Comparison of ENCODE assay signal across 15 mouse cellular contexts in the genomic region with DNA sequence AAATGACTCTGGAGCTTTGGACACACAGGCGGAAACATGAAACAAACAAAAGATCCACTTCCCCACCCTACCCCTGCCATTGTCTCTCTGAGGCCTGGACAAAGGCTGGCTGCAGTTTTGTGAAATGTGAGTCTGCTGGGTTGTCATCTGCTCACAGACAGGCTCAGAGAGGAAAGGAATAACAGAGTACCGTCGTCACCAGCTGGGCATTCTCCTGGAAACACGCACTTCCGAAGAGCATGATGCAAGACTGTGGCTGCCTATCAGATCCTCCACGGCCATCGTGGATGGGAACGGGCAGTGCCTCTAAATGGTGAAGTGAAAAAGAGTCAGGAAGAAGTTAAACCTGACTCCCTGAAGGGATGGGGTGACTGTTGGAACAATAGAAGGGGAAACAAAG.
DNase-seq lines count a peak whose midpoint lies in the region; ATAC-seq and TF ChIP-seq lines count a peak whose summit lies in the region.
"Had no signal": no experiment of that assay in that cellular context is flagged by ENCODE, and none has a peak within 500 bp of the region (broad histone marks: within the 10 kb centered on the region; RNA-seq: fewer than 3 reads in every experiment).

No protein-coding gene starts in this region.

- H3K9ac ChIP-seq in lung, postnatal 0 days (replicated peaks; ENCODE audit: low read depth), result no peak overlapping the region
- H3K9ac ChIP-seq in hindbrain, embryonic 12.5 days, result no peak overlapping the region
- no peak overlapping the region for H3K9ac ChIP-seq in midbrain, embryonic 13.5 days (replicated peaks)
- H3K9ac ChIP-seq in heart, embryonic 12.5 days, result no peak overlapping the region
- H3K9ac ChIP-seq: embryonic facial prominence, embryonic 12.5 days; heart, embryonic 15.5 days; liver, embryonic 14.5 days had no signal

- no peak overlapping the region for H3K27ac ChIP-seq in lung, postnatal 0 days (ENCODE audit: low read length)
- peak overlapping the region; percentile 46; the same call in 1 of the 2 replicates for H3K27ac ChIP-seq in hindbrain, embryonic 12.5 days
- H3K27ac ChIP-seq in midbrain, embryonic 13.5 days, result peak overlapping the region; percentile 62
- no peak overlapping the region for H3K27ac ChIP-seq in forebrain, embryonic 10.5 days
- no peak overlapping the region for H3K27ac ChIP-seq in heart, embryonic 12.5 days (ENCODE audit: poor library complexity, severe bottlenecking)
- H3K27ac ChIP-seq: embryonic facial prominence, embryonic 12.5 days; heart, embryonic 15.5 days; liver, embryonic 14.5 days had no signal

- H3K27me3 ChIP-seq in lung, postnatal 0 days (replicated peaks; ENCODE audit: insufficient read depth, low read length), result no peaks in the 10 kb centered on the region
- no peaks in the 10 kb centered on the region for H3K27me3 ChIP-seq in hindbrain, embryonic 12.5 days
- no peaks in the 10 kb centered on the region for H3K27me3 ChIP-seq in midbrain, embryonic 13.5 days
- no peaks in the 10 kb centered on the region for H3K27me3 ChIP-seq in forebrain, embryonic 10.5 days (ENCODE audit: poor library complexity, severe bottlenecking)
- no peaks in the 10 kb centered on the region for H3K27me3 ChIP-seq in heart, embryonic 12.5 days (replicated peaks)
- H3K27me3 ChIP-seq: embryonic facial prominence, embryonic 12.5 days; heart, embryonic 15.5 days; megakaryocyte, embryonic 14.5 days had no signal

- TF ChIP-seq EP300 in lung, postnatal 0 days (IDR thresholded peaks at IDR 0.05), result no peak

- no peak overlapping the region for H3K4me2 ChIP-seq in lung, postnatal 0 days (replicated peaks; ENCODE audit: low read depth, low read length)
- no peak overlapping the region for H3K4me2 ChIP-seq in hindbrain, embryonic 12.5 days (replicated peaks)
- no peak overlapping the region for H3K4me2 ChIP-seq in midbrain, embryonic 13.5 days (replicated peaks)
- H3K4me2 ChIP-seq in heart, embryonic 12.5 days, result no peak overlapping the region
- H3K4me2 ChIP-seq: embryonic facial prominence, embryonic 12.5 days; heart, embryonic 15.5 days had no signal

- no peak for TF ChIP-seq CTCF in lung, postnatal 0 days (IDR thresholded peaks at IDR 0.05)

- peak; percentile 28 for DNase-seq in lung, postnatal 0 days (ENCODE audit: low spot score)
- DNase-seq in lung, adult 18-20 months, result no peak
- peak; percentile 37 for DNase-seq in R1 (ENCODE audit: low read depth, low spot score)
- no peak for DNase-seq in forebrain, embryonic 10.5 days (ENCODE audit: extremely low spot score, low spot score)
- no peak for DNase-seq in frontal cortex, postnatal 10 days (ENCODE audit: low spot score in 2 of 2)
- DNase-seq: adrenal gland, postnatal 14 days; cerebellum, postnatal 10 days; kidney, adult 8-10 months had no signal

- ATAC-seq in lung, postnatal 0 days, result peak; percentile 55
- ATAC-seq in hindbrain, embryonic 12.5 days (ENCODE audit: low FRiP score), result peak; percentile 61; the same call in 1 of the 2 replicates
- ATAC-seq in midbrain, embryonic 13.5 days, result peak; percentile 60
- no peak for ATAC-seq in heart, embryonic 12.5 days (ENCODE audit: insufficient number of reproducible peaks, low FRiP score)

- 42% methylated on average over 8 of the region's 8 CpGs for WGBS in lung, postnatal 0 days
- 29% methylated on average over 8 of the region's 8 CpGs for WGBS in hindbrain, embryonic 12.5 days
- 20% methylated on average over 8 of the region's 8 CpGs for WGBS in midbrain, embryonic 13.5 days
- WGBS in forebrain, embryonic 10.5 days, result 60% methylated on average over 8 of the region's 8 CpGs
- WGBS in heart, embryonic 12.5 days, result 57% methylated on average over 8 of the region's 8 CpGs

- no peaks in the 10 kb centered on the region for H3K4me1 ChIP-seq in lung, postnatal 0 days (ENCODE audit: insufficient read depth, low read depth, low read length)
- peaks cover 6% of the 10 kb centered on the region; the same call in 1 of the 2 replicates for H3K4me1 ChIP-seq in hindbrain, embryonic 12.5 days
- H3K4me1 ChIP-seq in midbrain, embryonic 13.5 days (replicated peaks), result peaks cover 7% of the 10 kb centered on the region
- H3K4me1 ChIP-seq in forebrain, embryonic 10.5 days, result peaks cover 6% of the 10 kb centered on the region
- H3K4me1 ChIP-seq in heart, embryonic 12.5 days (replicated peaks), result no peaks in the 10 kb centered on the region
- H3K4me1 ChIP-seq: embryonic facial prominence, embryonic 12.5 days; heart, embryonic 15.5 days; megakaryocyte, embryonic 14.5 days had no signal

- H3K4me3 ChIP-seq in lung, postnatal 0 days (ENCODE audit: low read depth, low read length), result no peak overlapping the region
- H3K4me3 ChIP-seq in hindbrain, embryonic 12.5 days, result no peak overlapping the region
- no peak overlapping the region for H3K4me3 ChIP-seq in midbrain, embryonic 13.5 days (replicated peaks)
- no peak overlapping the region for H3K4me3 ChIP-seq in forebrain, embryonic 10.5 days
- no peak overlapping the region for H3K4me3 ChIP-seq in heart, embryonic 12.5 days
- H3K4me3 ChIP-seq: embryonic facial prominence, embryonic 12.5 days; heart, embryonic 15.5 days; megakaryocyte, embryonic 14.5 days had no signal

- no peaks in the 10 kb centered on the region for H3K36me3 ChIP-seq in lung, postnatal 0 days (ENCODE audit: insufficient read depth, low read length)
- no peaks in the 10 kb centered on the region for H3K36me3 ChIP-seq in hindbrain, embryonic 12.5 days
- H3K36me3 ChIP-seq in midbrain, embryonic 13.5 days, result no peaks in the 10 kb centered on the region
- H3K36me3 ChIP-seq in forebrain, embryonic 10.5 days (replicated peaks), result no peaks in the 10 kb centered on the region
- no peaks in the 10 kb centered on the region for H3K36me3 ChIP-seq in heart, embryonic 12.5 days
- H3K36me3 ChIP-seq: embryonic facial prominence, embryonic 12.5 days; heart, embryonic 15.5 days had no signal

- no peaks in the 10 kb centered on the region for H3K9me3 ChIP-seq in lung, postnatal 0 days (ENCODE audit: low read length)
- no peaks in the 10 kb centered on the region for H3K9me3 ChIP-seq in hindbrain, embryonic 12.5 days (replicated peaks)
- no peaks in the 10 kb centered on the region for H3K9me3 ChIP-seq in midbrain, embryonic 13.5 days
- H3K9me3 ChIP-seq in forebrain, embryonic 10.5 days, result no peaks in the 10 kb centered on the region
- no peaks in the 10 kb centered on the region for H3K9me3 ChIP-seq in heart, embryonic 12.5 days (replicated peaks)
- H3K9me3 ChIP-seq: embryonic facial prominence, embryonic 12.5 days; heart, embryonic 15.5 days had no signal

Comparison
In these comparisons a context has a peak if more than half of its experiments do, and no peak if none do; other contexts are left out.
1. DNase-seq: peak in lung, postnatal 0 days (single experiment) and R1 (single experiment); none in lung, adult 18-20 months (0 of 2), forebrain, embryonic 10.5 days (single experiment) and frontal cortex, postnatal 10 days (0 of 2).
2. H3K27ac ChIP-seq: peak in hindbrain, embryonic 12.5 days (single experiment) and midbrain, embryonic 13.5 days (single experiment); none in lung, postnatal 0 days (single experiment), forebrain, embryonic 10.5 days (single experiment) and heart, embryonic 12.5 days (single experiment).